24 mouse cellular contexts compared by ENCODE assay signal in the genomic region with DNA sequence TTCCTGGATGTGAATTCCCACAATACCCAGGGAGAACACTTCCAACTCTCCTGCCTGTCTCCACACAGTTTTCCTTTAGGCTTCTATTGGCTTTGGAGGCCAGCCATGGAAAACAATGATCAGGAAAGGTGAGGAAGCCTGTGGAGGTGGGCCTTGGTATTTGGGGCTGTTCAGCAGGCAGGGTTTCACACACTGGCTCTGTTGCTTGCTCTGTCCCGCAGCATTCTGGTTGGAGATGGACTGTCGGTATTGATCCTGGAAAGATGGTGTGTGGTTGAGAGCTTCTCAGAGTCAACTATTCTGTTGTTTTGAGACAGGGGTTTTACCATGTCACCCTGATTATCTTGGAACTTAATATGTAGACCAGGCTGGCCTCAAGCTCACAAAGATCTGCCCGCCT.
DNase-seq lines count a peak whose midpoint lies in the region; ATAC-seq lines count a peak whose summit lies in the region.
"Had no signal": no experiment of that assay in that cellular context is flagged by ENCODE, and none has a peak within 500 bp of the region (broad histone marks: within the 10 kb centered on the region; RNA-seq: fewer than 3 reads in every experiment).

No protein-coding gene starts in this region.

- peaks cover 36% of the 10 kb centered on the region for H3K27me3 ChIP-seq in limb, embryonic 12.5 days
- H3K27me3 ChIP-seq in limb, embryonic 10.5 days (ENCODE audit: low read depth, poor library complexity, severe bottlenecking): peaks cover 57% of the 10 kb centered on the region
- H3K27me3 ChIP-seq in neural tube, embryonic 13.5 days: peaks cover 16% of the 10 kb centered on the region
- peaks cover 9% of the 10 kb centered on the region; the same call in 1 of the 2 replicates for H3K27me3 ChIP-seq in neural tube, embryonic 15.5 days (replicated peaks)
- H3K27me3 ChIP-seq in embryonic facial prominence, embryonic 14.5 days (replicated peaks; ENCODE audit: control insufficient read depth, insufficient read depth, low read length): peaks cover 7% of the 10 kb centered on the region; the same call in 1 of the 2 replicates
- peaks cover 57% of the 10 kb centered on the region for H3K27me3 ChIP-seq in kidney, embryonic 15.5 days
- H3K27me3 ChIP-seq: hindbrain, embryonic 15.5 days had no signal

- peaks cover 29% of the 10 kb centered on the region for H3K4me1 ChIP-seq in limb, embryonic 12.5 days (replicated peaks)
- peaks cover 30% of the 10 kb centered on the region for H3K4me1 ChIP-seq in limb, embryonic 10.5 days
- peaks cover 42% of the 10 kb centered on the region for H3K4me1 ChIP-seq in neural tube, embryonic 13.5 days (replicated peaks)
- peaks cover 23% of the 10 kb centered on the region for H3K4me1 ChIP-seq in neural tube, embryonic 15.5 days
- H3K4me1 ChIP-seq in embryonic facial prominence, embryonic 14.5 days (ENCODE audit: control insufficient read depth, insufficient read depth, low read length): 0 out of 2 replicates have a peak, but pooled peaks cover 4% of the 10 kb centered on the region
- H3K4me1 ChIP-seq in kidney, embryonic 15.5 days: peaks cover 4% of the 10 kb centered on the region; the same call in 1 of the 2 replicates
- H3K4me1 ChIP-seq: heart, embryonic 13.5 days had no signal

- no peak for ATAC-seq in limb, embryonic 12.5 days (ENCODE audit: insufficient number of reproducible peaks, insufficient read depth, low FRiP score, low TSS enrichment, low read depth)
- no peak for ATAC-seq in neural tube, embryonic 13.5 days (ENCODE audit: low read depth)
- ATAC-seq in neural tube, embryonic 15.5 days (ENCODE audit: low FRiP score): no peak
- ATAC-seq in embryonic facial prominence, embryonic 14.5 days (ENCODE audit: low read depth): no peak
- no peak for ATAC-seq in kidney, embryonic 15.5 days (replicated peaks; ENCODE audit: low FRiP score)
- ATAC-seq: CD4-positive, CD25-positive, alpha-beta regulatory T cell, adult 4 months; forebrain, embryonic 13.5 days; forebrain, embryonic 16.5 days had no signal

- H3K9me3 ChIP-seq in limb, embryonic 12.5 days: no peaks in the 10 kb centered on the region
- H3K9me3 ChIP-seq in limb, embryonic 10.5 days (replicated peaks): no peaks in the 10 kb centered on the region
- H3K9me3 ChIP-seq in neural tube, embryonic 13.5 days: no peaks in the 10 kb centered on the region
- no peaks in the 10 kb centered on the region for H3K9me3 ChIP-seq in neural tube, embryonic 15.5 days (replicated peaks)
- H3K9me3 ChIP-seq in embryonic facial prominence, embryonic 14.5 days (ENCODE audit: control insufficient read depth, low read length): no peaks in the 10 kb centered on the region
- H3K9me3 ChIP-seq in kidney, embryonic 15.5 days (replicated peaks): no peaks in the 10 kb centered on the region
- H3K9me3 ChIP-seq: forebrain, embryonic 10.5 days; forebrain, embryonic 13.5 days; heart, embryonic 10.5 days; heart, embryonic 13.5 days; hindbrain, embryonic 12.5 days; hindbrain, embryonic 15.5 days had no signal

- no peaks in the 10 kb centered on the region for H3K36me3 ChIP-seq in limb, embryonic 12.5 days
- no peaks in the 10 kb centered on the region for H3K36me3 ChIP-seq in limb, embryonic 10.5 days
- H3K36me3 ChIP-seq in neural tube, embryonic 13.5 days: no peaks in the 10 kb centered on the region
- no peaks in the 10 kb centered on the region for H3K36me3 ChIP-seq in neural tube, embryonic 15.5 days
- no peaks in the 10 kb centered on the region for H3K36me3 ChIP-seq in embryonic facial prominence, embryonic 14.5 days (ENCODE audit: control insufficient read depth, insufficient read depth, low read length)
- no peaks in the 10 kb centered on the region for H3K36me3 ChIP-seq in kidney, embryonic 15.5 days
- H3K36me3 ChIP-seq: forebrain, embryonic 10.5 days; heart, embryonic 10.5 days; heart, embryonic 13.5 days; hindbrain, embryonic 12.5 days; hindbrain, embryonic 15.5 days had no signal

- WGBS in limb, embryonic 12.5 days: 85% methylated on average over 3 of the region's 3 CpGs
- 86% methylated on average over 3 of the region's 3 CpGs for WGBS in limb, embryonic 10.5 days
- WGBS in neural tube, embryonic 13.5 days: 68% methylated on average over 3 of the region's 3 CpGs
- 73% methylated on average over 3 of the region's 3 CpGs for WGBS in neural tube, embryonic 15.5 days
- 79% methylated on average over 3 of the region's 3 CpGs for WGBS in embryonic facial prominence, embryonic 14.5 days
- WGBS in kidney, embryonic 15.5 days: 94% methylated on average over 3 of the region's 3 CpGs

- DNase-seq in limb, embryonic 10.5 days (ENCODE audit: low spot score): no peak
- peak; percentile 37 for DNase-seq in embryonic facial prominence, embryonic 14.5 days (ENCODE audit: low spot score)
- DNase-seq: cerebellum, adult 11-12 months; cerebellum, adult 8-10 months; cerebellum, postnatal 10 days; cerebellum, postnatal 36 days; embryo, embryonic 11 days; gastrocnemius, postnatal 10 days; gastrocnemius, postnatal 36 days; heart, postnatal 14 days; heart, postnatal 4 days had no signal

- H3K27ac ChIP-seq in limb, embryonic 12.5 days: peak overlapping the region; percentile 30; the same call in 1 of the 2 replicates
- H3K27ac ChIP-seq in limb, embryonic 10.5 days: no peak overlapping the region
- 0 out of 2 replicates have a peak overlapping the region, but pooled peaks have one; percentile 13 for H3K27ac ChIP-seq in neural tube, embryonic 13.5 days (replicated peaks)
- no peak overlapping the region for H3K27ac ChIP-seq in neural tube, embryonic 15.5 days (replicated peaks)
- H3K27ac ChIP-seq in embryonic facial prominence, embryonic 14.5 days (replicated peaks; ENCODE audit: low read depth, low read length): no peak overlapping the region
- no peak overlapping the region for H3K27ac ChIP-seq in kidney, embryonic 15.5 days
- H3K27ac ChIP-seq: forebrain, embryonic 10.5 days; forebrain, embryonic 13.5 days; heart, adult 2 months; heart, embryonic 10.5 days; heart, embryonic 13.5 days; hindbrain, embryonic 15.5 days had no signal

- H3K9ac ChIP-seq in limb, embryonic 12.5 days (replicated peaks): no peak overlapping the region
- H3K9ac ChIP-seq in neural tube, embryonic 13.5 days: no peak overlapping the region
- H3K9ac ChIP-seq in neural tube, embryonic 15.5 days (replicated peaks): no peak overlapping the region
- H3K9ac ChIP-seq in embryonic facial prominence, embryonic 14.5 days (ENCODE audit: low read depth, low read length): no peak overlapping the region
- H3K9ac ChIP-seq in kidney, embryonic 15.5 days: no peak overlapping the region
- H3K9ac ChIP-seq: forebrain, embryonic 13.5 days; heart, embryonic 13.5 days; hindbrain, embryonic 12.5 days; hindbrain, embryonic 15.5 days had no signal

- H3K4me3 ChIP-seq in limb, embryonic 12.5 days (replicated peaks): no peak overlapping the region
- no peak overlapping the region for H3K4me3 ChIP-seq in limb, embryonic 10.5 days
- H3K4me3 ChIP-seq in neural tube, embryonic 13.5 days: no peak overlapping the region
- H3K4me3 ChIP-seq in neural tube, embryonic 15.5 days (replicated peaks): no peak overlapping the region
- H3K4me3 ChIP-seq in embryonic facial prominence, embryonic 14.5 days (ENCODE audit: low read depth, low read length): no peak overlapping the region
- no peak overlapping the region for H3K4me3 ChIP-seq in kidney, embryonic 15.5 days (replicated peaks)
- H3K4me3 ChIP-seq: forebrain, embryonic 10.5 days; forebrain, embryonic 13.5 days; heart, adult 2 months; heart, embryonic 10.5 days; heart, embryonic 13.5 days; hindbrain, embryonic 12.5 days; hindbrain, embryonic 15.5 days had no signal

- H3K4me2 ChIP-seq in limb, embryonic 12.5 days: no peak overlapping the region
- no peak overlapping the region for H3K4me2 ChIP-seq in neural tube, embryonic 13.5 days
- no peak overlapping the region for H3K4me2 ChIP-seq in neural tube, embryonic 15.5 days
- no peak overlapping the region for H3K4me2 ChIP-seq in embryonic facial prominence, embryonic 14.5 days (ENCODE audit: low read depth, low read length)
- H3K4me2 ChIP-seq in kidney, embryonic 15.5 days: no peak overlapping the region
- H3K4me2 ChIP-seq: forebrain, embryonic 13.5 days; heart, embryonic 13.5 days; hindbrain, embryonic 12.5 days; hindbrain, embryonic 15.5 days had no signal

Comparison
In these comparisons a context has a peak if more than half of its experiments do, and no peak if none do; other contexts are left out.
1. H3K27ac ChIP-seq: peak in limb, embryonic 12.5 days (single experiment) and neural tube, embryonic 13.5 days (single experiment); none in limb, embryonic 10.5 days (single experiment), neural tube, embryonic 15.5 days (single experiment), embryonic facial prominence, embryonic 14.5 days (single experiment) and kidney, embryonic 15.5 days (single experiment).